9 mouse cellular contexts compared by ENCODE assay signal in genomic region chr17:29188989-29189388, GRCm38 (mm10). TPM values are rescaled to one million over a fixed set of nuclear protein-coding genes. Genes with fewer than 3 reads are reported as not detected.
DNase-seq lines count a peak whose midpoint lies in the region; ATAC-seq and TF ChIP-seq lines count a peak whose summit lies in the region.
"Had no signal": no experiment of that assay in that cellular context is flagged by ENCODE, and none has a peak within 500 bp of the region (broad histone marks: within the 10 kb centered on the region; RNA-seq: fewer than 3 reads in every experiment).

No protein-coding gene starts in this region.

- H3K27me3 ChIP-seq in heart, embryonic 14.5 days (ENCODE audit: control insufficient read depth, insufficient read depth, low read length), result peaks cover 5% of the 10 kb centered on the region; the same call in 1 of the 2 replicates
- H3K27me3 ChIP-seq in midbrain, embryonic 14.5 days (ENCODE audit: control insufficient read depth, insufficient read depth, low read length), result no peaks in the 10 kb centered on the region
- H3K27me3 ChIP-seq in kidney, adult 2 months (replicated peaks; ENCODE audit: control insufficient read depth, insufficient read depth, low read length), result no peaks in the 10 kb centered on the region

- no peak for TF ChIP-seq CTCF in kidney, adult 2 months (conservative IDR thresholded peaks at IDR 0.05; ENCODE audit: insufficient read depth, insufficient read length, low read depth, low read length)

- peak overlapping the region; percentile 61 for H3K4me2 ChIP-seq in heart, embryonic 14.5 days (ENCODE audit: low read length)
- H3K4me2 ChIP-seq in midbrain, embryonic 14.5 days (ENCODE audit: low read length), result peak overlapping the region; percentile 29

- no peaks in the 10 kb centered on the region for H3K9me3 ChIP-seq in heart, embryonic 14.5 days (ENCODE audit: control insufficient read depth, low read length)
- no peaks in the 10 kb centered on the region for H3K9me3 ChIP-seq in midbrain, embryonic 14.5 days (ENCODE audit: control insufficient read depth, low read length)

- no peaks in the 10 kb centered on the region for H3K36me3 ChIP-seq in heart, embryonic 14.5 days (ENCODE audit: control insufficient read depth, insufficient read depth, low read length)
- no peaks in the 10 kb centered on the region for H3K36me3 ChIP-seq in midbrain, embryonic 14.5 days (ENCODE audit: control insufficient read depth, insufficient read depth, low read length)
- H3K36me3 ChIP-seq in kidney, adult 2 months (ENCODE audit: control insufficient read depth, insufficient read depth, low read length), result no peaks in the 10 kb centered on the region

- DNase-seq in heart, postnatal 4 days, result no peak
- peak; percentile 93 for DNase-seq in R1 (ENCODE audit: low read depth, low spot score)
- peak; percentile 55 for DNase-seq in midbrain, embryonic 14.5 days
- no peak for DNase-seq in thymus, adult 18-20 months
- no peak for DNase-seq in spleen, postnatal 36 days (ENCODE audit: low spot score in 2 of 2)
- no peak for DNase-seq in kidney, adult 2 months
- DNase-seq: lung, adult 2 months had no signal

- TF ChIP-seq POLR2A in kidney, adult 2 months (IDR thresholded peaks at IDR 0.05; ENCODE audit: low read depth, low read length), result no peak

- H3K4me1 ChIP-seq in heart, embryonic 14.5 days (ENCODE audit: control insufficient read depth in 2 of 2, insufficient read depth in 2 of 2, low read length in 2 of 2), result peaks cover 5 to 11% of the 10 kb centered on the region in 2 experiments; a peak in 3 of 4 replicates
- peaks cover 27% of the 10 kb centered on the region for H3K4me1 ChIP-seq in midbrain, embryonic 14.5 days (ENCODE audit: control insufficient read depth, insufficient read depth, low read length)
- H3K4me1 ChIP-seq in kidney, adult 2 months (ENCODE audit: control insufficient read depth, insufficient read depth, low read length), result no peaks in the 10 kb centered on the region

- H3K9ac ChIP-seq in heart, embryonic 14.5 days (ENCODE audit: low read length), result no peak overlapping the region
- H3K9ac ChIP-seq in midbrain, embryonic 14.5 days (replicated peaks; ENCODE audit: low read length), result no peak overlapping the region

- H3K4me3 ChIP-seq in heart, embryonic 14.5 days (ENCODE audit: control insufficient read depth in 1 of 2, insufficient read depth in 1 of 2, low read depth in 1 of 2, low read length in 2 of 2), result peak overlapping the region in 1 of 2 experiments; percentile 13; a peak in 2 of 4 replicates
- H3K4me3 ChIP-seq in midbrain, embryonic 14.5 days (replicated peaks; ENCODE audit: low read depth, low read length), result no peak overlapping the region
- H3K4me3 ChIP-seq in kidney, adult 2 months (ENCODE audit: insufficient read depth, low read depth, low read length), result no peak overlapping the region

- peak; percentile 22; the same call in 1 of the 2 replicates for ATAC-seq in heart, embryonic 14.5 days (ENCODE audit: insufficient number of reproducible peaks, insufficient read depth, low FRiP score, low read depth)
- peak; percentile 26; the same call in 1 of the 2 replicates for ATAC-seq in granulocyte monocyte progenitor cell, adult 5-6 weeks (replicated peaks; ENCODE audit: poor library complexity, severe bottlenecking)
- 0 out of 2 replicates have a peak, but pooled peaks have one; percentile 32 for ATAC-seq in midbrain, embryonic 14.5 days (ENCODE audit: low FRiP score, low TSS enrichment)

- WGBS in heart, embryonic 14.5 days, result 3% methylated on average over 12 of the region's 12 CpGs
- 5% methylated on average over 12 of the region's 12 CpGs for WGBS in midbrain, embryonic 14.5 days
- 13% methylated on average over 12 of the region's 12 CpGs for WGBS in kidney, adult 2 months

- no peak overlapping the region for H3K27ac ChIP-seq in heart, embryonic 14.5 days (replicated peaks in 1 of 2; ENCODE audit: control insufficient read depth in 1 of 2, insufficient read depth in 1 of 2, low read depth in 2 of 2, low read length in 2 of 2)
- H3K27ac ChIP-seq in midbrain, embryonic 14.5 days (replicated peaks; ENCODE audit: low read depth, low read length), result no peak overlapping the region
- H3K27ac ChIP-seq in kidney, adult 2 months (ENCODE audit: insufficient read depth, low read depth, low read length), result no peak overlapping the region

RNA-seq across cellular contexts. Expression of gene Cpne5, which starts 49.0 kb away (rescaled TPM):
- 21.4 and 28.8 TPM in 2 replicates for polyA plus RNA-seq in heart, embryonic 14.5 days (2014; fragmentation: Nextera tagmentation; extraction: Ambion mirVana)
- total RNA-seq in heart, postnatal 4 days (2021), result 1 to 10 TPM; 5.9 to 8.4 TPM
- 5.9 and 6.3 TPM in 2 replicates for total RNA-seq in granulocyte monocyte progenitor cell, adult 5-6 weeks (2014; fragmentation: Nextera tagmentation)
- 1.7 and 14.3 TPM in 2 replicates for total RNA-seq in granulocyte monocyte progenitor cell, adult 5-6 weeks (2017)
- polyA plus RNA-seq in midbrain, embryonic 14.5 days (2014; fragmentation: Nextera tagmentation; extraction: Ambion mirVana), result 27.6 and 32.6 TPM in 2 replicates
- polyA plus RNA-seq in kidney, adult 2 months (2012; rRNA removed), result 0.78 and 1.2 TPM in 2 replicates

Comparison
In these comparisons a context has a peak if more than half of its experiments do, and no peak if none do; other contexts are left out.
1. DNase-seq: peak in R1 (single experiment) and midbrain, embryonic 14.5 days (single experiment); none in heart, postnatal 4 days (single experiment), thymus, adult 18-20 months (0 of 2), spleen, postnatal 36 days (0 of 2) and kidney, adult 2 months (single experiment).
2. RNA of gene Cpne5, which starts 49.0 kb away (polyA plus RNA-seq): 21.4 to 28.8 TPM in heart, embryonic 14.5 days and 27.6 to 32.6 TPM in midbrain, embryonic 14.5 days; 0.78 to 1.2 TPM in kidney, adult 2 months; every median in the first group is over 10 times any median in the second.
3. Peak in every context shown above with its lines, with median percentiles within 50 percentile points of each other: ATAC-seq.